Mouse (Mus musculus): ENCODE data around the gene Paqr3.

The Paqr3 gene

DNA sequence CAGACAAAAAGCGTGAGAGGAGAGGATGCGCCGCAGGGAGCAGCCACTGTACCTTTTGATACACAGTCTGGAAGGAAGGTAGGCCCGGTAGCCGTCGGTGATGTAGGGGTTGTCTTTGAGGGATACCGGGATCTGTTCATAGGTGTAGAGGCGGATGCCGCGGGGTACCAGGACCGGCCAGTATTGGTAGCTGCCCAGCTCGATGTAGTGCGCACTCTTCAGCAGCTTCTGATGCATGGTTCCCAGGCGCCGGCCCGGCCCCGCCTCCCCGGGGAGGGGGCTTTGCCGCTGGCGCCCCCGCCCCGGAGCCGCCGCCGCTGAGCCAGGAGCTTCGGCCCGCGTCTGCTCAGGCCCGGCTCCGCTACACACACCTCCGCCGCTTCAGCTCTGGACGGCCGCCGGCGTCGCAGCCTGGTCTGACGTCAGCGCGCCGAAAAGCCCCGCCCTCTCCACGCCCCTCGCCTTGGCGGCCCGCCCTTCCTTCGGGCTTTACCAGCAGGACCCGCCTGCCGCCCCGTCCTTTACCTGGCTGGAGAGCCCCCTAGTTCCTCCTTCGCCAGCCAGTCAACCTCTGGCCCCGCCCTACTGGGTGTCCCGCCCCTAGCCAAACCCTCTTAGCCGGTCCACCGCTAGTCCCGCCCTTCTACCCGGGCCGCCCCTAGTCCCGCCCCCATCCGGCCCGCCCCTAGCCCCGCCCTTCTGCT, at the start of gene Paqr3:
Gene Paqr3 (minus strand): TSS at position 390 of the 704 bp plus-strand sequence.
- DNase-seq = peak; percentile 98

DNA sequence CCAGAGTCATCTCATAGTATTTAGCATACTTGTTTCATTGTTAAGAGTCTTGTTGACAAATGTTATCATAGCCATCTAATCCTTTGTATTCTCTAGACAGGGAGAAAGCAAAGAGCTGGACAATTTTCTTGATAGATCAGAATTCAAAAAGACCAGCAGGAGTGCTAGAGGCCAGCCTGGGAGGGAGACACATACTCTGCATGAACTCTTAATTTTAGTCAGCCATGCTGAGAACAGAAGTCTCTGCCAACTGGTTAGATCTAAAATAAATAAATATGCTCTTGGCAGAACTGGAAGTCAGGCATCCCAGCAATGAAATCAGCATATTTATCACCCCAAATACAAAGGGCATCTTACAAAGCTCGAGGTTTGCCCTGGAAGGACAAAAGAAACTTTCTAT, 43.3 kb upstream of the Paqr3 start:
- no peak for DNase-seq

DNA sequence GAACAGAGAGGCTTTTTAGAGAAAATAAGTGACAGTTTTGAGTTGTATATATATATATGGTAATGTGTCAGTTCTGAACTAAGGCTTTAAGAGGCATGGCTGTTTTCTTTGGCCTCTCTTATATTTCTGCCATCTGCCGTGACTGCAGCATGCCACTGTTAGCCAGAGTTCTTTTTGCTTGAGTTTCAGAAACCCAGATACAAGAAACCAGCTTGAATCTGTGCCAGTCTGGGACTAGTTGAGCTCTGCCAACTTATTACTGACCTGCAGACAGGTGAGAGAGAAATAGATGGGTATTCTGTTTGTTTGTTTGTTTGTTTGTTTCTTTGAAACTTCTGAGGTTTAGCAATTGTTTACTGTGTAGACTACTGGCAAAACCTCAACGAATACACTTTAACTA, 23.9 kb upstream of the Paqr3 start:
- DNase-seq = no peak

DNA sequence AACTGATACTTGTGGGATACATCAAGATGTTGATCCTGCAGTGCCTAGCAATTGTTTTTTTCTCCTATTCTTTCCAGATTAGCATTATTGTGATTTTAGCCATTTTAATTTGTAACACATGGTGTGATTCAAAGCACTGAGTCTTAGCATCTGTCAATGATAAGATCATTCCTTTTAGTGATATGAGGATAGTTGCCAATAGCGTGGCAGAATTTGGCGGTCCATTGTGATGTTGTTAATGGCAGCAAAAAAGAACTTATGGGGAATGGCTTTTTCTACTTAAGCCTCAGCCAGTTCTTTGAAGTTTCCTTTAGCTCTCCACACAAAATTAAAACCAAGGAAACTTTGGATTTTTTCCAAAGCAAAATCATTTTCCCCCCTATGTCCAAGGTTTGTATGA, 18.2 kb upstream of the Paqr3 start:
- no peak for DNase-seq

DNA sequence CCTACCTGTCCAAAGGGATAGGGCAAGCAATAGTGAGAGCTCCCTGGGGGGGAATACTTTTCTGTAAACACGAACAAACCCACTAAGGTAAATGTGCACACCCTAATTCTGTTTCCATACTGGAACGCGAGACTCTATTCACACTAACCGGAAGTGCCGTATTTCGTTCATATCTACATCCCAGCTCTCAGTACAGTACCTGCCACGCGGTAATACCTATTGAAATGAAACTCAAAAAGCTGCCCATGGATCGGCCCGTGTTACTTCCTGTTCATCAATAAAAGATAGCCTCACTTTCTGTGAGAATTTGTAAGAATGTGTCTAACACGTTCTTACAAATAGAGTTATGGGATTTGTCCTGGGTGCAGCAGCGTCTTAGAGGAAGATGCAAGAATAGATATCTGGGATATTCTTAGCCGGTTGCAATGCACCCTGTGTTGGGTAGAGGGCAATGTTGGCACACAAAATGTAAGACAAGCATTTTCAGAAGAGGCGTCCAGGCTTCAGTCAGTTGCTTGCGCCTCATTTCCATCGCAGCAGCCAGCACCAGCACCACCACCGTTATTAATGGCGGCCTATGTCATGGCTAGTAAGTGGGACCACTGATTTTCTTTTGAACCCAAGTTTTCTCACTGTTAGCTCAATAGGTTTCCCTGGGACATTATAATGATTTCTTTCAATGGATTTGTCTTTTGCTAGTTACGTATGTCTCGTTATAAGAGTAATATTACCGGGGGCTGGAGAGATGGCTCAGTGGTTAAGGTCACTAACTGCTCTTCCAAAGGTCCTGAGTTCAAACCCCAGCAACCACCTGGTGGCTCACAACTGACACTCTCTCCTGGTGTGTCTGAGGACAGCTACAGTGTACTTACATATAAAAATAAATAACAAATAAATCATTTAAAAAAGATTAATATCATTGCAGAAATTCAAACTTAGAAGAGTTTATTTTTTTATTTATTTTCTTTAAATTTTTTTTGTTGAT, 17.1 kb upstream of the Paqr3 start:
- DNase-seq = peak; percentile 65

DNA sequence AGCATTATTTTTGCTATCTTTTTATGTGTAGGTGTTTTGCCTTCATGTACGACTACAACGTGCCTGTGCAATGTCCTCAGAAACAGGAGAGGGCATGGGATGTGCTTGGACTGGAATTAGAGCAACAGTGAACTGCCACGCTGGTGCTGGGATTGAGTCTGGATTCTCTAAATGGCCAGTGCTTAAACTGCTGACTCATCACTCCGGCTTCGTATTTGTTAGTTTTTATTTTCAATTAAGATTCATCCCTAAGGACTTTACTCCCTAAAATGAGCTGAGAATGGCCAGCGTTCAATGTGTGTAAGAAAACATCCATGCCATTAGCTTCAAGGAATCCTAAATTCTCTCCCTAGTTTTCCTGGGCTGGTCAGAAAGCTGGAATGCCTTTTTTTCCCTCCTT, 15.9 kb upstream of the Paqr3 start:
- DNase-seq = no peak

DNA sequence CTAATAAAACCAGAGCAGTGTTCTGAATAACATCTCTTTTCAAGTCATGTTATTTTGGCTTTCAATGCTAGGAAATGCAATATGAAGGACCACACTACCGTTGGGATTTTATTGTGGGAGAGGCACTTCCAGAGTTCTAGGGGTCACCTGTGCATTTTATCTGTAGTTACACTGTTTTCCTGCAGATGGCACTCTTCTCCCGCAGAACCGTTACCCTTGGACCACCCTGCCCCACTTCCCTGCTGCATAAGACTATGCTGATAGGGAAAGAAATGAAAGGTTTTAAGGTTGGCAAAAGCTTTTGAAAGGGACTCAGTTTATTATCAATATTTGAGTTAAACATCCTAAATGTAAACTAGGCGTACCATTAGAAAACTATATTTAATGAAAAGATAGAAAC, 14.6 kb upstream of the Paqr3 start:
- DNase-seq = peak; percentile 54

DNA sequence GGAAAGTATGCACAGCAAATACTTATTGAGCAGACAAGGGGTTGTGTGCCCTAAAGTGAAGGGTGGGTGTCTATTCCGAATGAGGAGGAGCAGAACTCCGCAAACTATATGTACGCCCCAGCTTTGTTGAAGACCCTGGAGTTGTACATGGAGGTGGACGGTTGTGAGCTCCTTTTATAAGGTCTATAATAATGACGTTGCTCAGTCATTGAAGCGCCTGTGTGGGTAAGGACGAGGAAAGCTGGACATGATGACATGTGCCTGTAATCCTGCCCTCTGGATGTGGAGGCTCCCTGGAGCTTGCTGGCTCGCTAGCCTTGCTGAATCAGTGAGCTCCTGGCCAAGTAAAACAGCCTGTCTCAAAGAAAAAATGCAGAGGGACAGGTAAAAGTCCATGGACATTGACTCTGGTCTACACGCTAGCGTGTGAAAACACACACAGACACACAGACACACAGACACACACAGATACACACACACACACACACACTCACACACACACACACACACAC, 14.1 kb upstream of the Paqr3 start:
- no peak for DNase-seq

DNA sequence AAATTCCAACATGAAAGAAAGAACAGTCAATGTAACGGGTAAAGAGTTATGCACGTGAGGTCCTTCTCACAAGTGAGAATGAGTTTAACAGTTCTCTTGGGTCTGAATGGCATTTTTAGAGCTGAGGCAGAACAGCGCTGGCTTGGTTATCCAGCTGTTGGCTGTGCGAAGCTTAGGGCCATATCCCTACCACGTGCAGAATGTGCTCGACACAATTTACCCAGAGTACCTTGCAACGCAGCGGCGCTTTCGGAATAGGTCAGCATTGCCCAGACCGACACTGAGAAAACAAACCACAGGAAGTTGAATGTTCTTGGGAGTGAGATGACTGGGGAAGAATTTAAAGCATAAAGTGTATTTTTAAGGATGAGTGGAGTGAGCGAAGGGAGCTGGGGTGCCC, 13.6 kb upstream of the Paqr3 start:
- DNase-seq = no peak

DNA sequence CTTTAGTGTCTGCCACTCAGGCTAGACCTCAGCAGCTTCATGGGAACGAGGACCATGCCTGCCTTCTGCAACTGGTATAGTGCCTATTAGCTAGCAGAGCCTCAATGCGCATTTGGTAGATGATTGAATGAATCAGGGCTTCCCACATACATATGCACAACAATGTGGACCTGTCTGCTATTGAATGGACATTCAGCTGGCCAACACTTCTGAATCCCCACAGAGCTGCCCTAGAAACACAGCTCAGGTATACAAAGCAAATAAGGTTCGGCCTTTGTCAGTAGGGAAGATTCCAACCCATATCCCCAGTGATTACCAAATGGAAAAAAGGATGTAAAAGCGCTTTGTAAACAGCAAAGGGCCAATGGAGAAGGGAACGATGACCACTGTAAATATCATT, 699 bp downstream of the Paqr3 start:
- no peak for DNase-seq

DNA sequence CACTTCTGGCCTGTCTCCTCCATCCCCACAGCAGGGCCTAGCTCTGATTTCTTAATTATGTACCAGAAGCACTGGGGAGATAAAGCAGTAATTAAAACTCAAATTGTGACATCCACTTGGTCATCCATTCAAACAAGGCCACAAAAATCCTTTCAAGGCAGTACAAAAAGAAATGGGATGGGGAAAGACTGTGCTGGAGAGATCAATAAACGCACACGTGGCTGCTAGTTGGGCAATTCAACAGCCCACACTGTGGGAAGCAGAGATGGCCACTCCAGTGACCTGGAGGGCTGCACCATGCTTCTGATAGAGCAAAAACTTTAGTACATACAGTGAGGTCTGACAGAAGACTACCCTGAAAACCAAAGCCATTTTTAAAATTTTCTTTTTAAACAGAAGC, 1.3 kb downstream of the Paqr3 start:
- no peak for DNase-seq

DNA sequence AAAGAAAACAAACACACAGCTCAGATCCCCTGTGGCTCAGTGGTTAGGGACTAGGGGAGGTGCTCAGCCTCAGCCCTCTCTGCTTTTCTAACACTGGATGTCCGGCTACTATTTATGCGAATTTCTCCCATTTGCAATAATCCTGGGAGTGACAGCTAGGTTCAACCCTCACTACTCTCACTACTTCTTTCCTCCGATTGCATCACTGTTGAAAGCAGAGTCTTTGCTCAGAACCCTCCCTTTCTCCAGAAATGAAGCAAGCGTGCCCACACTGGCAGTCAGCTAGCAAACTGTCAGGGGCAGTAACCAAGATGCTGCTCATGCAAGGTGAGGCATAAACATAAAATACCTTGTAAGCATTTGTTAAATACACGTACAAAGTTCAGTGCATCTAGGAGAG, 3.1 kb downstream of the Paqr3 start:
- DNase-seq = no peak

DNA sequence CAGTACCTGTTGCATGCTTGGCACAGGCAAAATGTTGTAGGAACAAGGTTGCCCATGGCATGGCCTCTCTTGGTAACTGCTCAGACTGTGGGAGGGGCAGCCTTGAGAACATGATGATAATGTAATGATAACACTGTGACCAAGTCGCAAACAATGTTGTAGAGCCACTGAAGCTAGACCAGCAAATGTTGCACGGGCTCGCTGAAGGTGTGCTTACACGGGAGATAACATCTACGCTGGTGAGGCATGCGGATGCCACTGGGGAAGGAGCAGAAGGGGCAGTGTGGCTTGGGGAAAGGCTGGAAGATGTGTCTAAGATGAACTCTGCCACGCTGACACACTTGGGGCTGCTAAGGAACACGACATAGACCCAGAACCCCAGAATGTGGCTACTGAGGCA, 11.4 kb downstream of the Paqr3 start:
- DNase-seq = no peak

DNA sequence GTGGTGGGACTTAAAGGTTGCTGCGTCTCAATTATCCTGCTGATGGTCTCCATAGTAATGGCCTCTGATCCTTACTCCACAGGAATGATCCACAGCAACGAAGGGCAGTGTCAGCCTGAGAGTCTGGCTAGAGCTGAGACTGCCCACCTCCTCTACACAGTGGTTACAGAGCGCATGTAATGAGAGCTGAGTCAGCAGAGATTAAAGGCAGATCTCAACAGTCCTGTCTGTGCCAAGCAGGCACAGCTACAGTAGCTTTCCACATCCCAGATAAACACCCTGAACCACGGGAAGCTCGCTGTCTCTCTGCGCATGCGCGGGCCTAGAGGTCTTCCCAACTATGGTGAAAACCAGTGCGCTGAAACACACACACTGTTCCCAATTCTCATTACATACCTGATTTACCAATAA, 13.8 kb downstream of the Paqr3 start:
- no peak for DNase-seq

DNA sequence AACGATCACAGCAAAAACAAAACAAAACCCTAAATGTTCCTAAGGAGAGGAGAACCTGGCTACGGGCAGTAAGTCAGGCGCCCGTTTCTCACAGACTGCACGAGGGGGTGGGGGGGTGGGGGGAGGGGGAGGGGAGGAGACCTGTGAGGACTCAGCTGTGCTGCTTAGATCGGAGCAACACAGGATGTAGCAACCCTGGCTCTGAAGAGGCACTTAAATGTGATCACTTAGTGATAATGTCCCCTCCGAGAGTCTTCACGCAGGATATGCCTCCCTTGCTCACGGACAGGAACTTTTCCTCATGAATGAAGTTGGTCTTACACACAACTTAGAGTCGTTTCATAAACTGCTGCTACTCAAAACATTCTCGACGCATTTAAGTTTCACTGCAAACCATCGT, 16.1 kb downstream of the Paqr3 start:
- no peak for DNase-seq

DNA sequence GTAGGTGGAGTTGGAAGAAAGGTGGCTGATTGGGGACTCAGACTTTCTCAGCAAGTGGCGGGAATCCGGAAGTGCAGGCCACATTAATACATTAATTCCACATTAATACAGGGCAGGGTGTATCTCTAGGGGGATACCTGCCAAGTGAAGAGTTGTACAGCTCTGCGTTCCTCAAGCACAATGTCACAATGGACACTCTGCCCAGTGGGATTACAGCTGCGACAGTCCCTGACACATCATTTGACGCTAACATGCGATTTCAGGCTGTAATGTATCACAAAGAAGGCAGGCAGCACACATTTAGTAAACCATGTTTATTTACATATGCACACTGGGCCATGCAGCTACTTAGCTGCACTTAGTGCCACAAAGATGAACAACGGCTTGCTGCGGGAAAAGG, 18.4 kb downstream of the Paqr3 start:
- DNase-seq = no peak

DNA sequence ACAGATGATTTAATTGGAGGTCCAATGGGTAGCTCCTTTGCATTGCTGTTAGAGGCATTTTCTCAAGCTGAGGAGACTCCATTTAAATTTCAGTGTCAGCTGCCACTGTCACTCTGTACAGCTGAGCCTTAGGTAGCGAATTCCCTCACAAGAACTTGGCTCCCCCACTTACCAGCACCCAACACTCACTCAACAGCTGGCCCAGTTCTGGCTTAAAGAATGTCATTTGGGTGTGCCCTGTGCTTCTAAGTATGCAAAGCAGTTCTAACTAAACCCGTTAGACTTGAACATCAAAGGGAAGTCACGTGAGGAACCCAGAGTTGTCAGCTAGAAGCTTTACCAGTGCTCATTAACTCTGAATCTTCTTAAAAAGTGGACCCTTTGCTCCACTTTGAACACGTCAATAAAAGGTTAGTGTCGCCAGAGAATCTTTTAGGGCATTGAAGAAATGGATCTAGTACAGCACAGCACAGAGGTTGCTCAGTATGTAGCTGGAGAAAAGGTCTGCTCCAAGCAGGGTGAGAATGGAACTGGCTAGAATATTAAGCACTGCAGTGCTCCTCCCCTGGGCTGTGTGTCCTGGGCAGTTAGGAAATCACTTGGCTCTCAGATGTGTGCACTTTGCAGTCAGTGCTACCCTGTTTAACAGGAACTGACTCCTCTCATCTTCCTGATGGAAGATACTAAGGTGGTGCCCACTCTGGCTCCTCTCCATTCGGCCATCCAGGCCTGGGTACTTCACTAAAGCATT, 21.2 kb downstream of the Paqr3 start:
- DNase-seq = peak; percentile 25

DNA sequence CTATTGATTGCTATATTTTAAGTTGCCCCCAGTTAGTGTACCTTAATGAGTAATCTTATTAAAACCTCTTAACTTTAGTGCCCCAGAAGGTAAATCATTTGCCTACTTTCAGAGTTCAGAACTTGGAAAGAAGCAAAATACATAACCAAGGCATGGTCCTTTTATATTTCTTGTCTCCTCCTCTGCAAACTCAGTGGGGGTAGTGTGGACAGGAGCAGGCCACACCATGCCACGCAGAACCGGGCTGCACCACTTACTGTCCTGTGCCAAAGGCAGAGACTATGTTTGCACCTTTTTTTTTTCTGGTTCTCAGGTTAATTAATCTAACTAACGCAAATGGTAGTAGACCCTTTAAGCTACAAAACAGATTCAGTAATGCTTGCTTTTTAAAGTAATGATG, 22.0 kb downstream of the Paqr3 start:
- no peak for DNase-seq

DNA sequence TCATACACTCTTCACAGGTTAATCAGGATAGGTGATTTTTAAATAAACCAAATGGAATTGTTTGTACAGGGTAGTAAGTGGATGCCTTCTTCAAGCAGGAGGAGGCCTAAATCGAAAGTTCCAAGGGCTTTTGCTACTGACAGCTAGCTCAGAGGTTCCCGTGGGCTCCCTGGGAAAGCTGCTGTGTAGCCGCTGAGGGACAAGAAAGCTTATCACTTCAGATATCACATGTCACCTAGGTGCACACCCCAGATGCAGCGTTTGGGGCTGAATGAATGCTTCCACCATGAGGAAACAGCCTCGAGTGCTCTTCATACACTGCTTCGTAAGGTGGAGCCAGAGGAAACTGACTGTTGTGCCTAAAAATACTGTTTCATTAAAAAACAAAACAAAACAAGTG, 23.2 kb downstream of the Paqr3 start:
- DNase-seq = no peak

DNA sequence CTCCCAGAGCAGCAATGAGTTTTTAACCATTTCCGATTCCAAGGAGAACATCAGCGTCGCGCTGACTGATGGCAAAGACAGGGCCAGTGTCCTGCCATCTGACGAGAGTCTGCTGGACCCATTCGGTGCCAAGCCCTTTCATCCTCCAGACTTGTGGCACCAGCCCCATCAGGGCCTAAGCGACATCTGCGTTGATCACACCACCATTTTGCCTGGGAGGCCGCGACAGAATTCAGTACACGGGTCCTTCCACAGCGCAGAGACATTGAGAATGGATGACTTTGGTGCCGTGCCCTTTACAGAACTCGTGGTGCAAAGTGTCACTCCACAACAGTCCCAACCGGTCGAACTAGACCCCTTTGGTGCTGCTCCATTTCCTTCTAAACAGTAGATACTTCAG, 23.6 kb downstream of the Paqr3 start:
- no peak for DNase-seq

DNA sequence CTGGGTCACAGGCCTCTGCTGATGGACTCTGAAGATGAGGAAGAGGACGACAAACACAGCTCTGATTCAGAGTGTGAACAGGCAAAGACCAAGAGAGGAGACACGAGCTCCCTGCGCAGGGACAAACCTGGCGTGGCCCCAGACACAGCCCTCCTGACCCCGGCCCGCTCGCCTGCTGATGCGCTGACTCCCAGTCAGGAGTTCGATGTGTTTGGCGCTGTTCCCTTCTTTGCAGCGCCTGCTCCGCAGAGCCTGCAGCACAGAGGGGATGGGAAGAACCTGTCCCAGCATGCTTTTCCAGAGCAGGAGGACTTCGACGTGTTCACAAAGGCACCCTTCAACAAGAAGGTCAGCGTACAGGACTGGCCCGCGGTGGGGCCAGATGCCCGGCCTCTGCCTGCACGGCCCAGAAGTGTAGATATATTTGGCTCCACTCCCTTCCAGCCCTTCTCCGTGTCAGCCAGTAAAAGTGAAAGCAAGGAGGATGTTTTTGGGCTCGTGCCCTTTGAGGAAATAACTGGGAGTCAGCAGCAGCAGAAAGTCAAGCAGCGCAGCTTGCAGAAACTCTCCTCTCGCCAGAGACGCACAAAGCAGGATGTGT, 24.3 kb downstream of the Paqr3 start:
- peak; percentile 28 for DNase-seq

DNA sequence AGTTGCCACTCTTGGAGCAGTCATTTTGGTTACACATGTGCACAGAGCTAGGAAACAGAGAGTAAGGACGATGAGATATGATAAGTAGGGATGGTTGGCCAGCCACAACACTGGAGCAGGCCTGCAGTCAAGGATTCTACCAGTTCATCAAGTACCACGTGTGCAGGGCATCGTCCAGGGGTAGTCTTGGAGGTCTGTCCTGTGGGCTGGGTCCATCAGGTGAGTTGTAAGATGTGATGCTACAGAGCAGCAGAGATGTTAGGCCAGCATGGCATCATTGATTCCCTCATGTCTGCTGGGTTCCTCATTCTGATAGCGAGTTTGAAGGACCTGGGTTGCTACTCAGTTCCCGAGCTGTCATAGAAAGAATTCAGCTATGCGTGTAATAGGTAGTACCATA, 26.3 kb downstream of the Paqr3 start:
- no peak for DNase-seq

DNA sequence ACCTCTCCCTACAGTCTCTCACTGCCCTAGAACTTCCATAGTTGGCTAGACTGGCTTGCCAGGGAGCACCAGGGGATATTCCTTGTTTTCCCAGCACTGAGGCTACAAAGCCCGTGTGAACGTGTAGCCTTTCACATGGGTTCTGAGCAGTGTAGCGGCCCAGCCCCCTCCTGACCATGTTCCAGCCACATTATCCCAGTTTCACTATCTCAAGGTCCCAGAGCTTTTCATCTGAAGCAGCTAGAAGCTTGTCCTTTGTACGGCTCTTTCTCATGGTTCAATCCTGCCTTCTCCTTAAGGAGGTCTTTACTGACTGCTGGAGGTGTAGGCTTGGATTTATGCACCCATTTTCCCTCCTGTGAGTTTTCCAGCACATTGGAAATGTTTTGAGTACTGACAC, 26.9 kb downstream of the Paqr3 start:
- no peak for DNase-seq
